Mouse (Mus musculus): ENCODE data around the gene Kat2a. TPM values are rescaled to one million over a fixed set of nuclear protein-coding genes. Genes with fewer than 3 reads are reported as not detected.

Gene Kat2a
- total and polyA plus RNA-seq, 3 experiments, result 59.6 to 143 (median 63.7) TPM

GRCm38 (mm10) chr11:100754021-100754692, 41.9 kb upstream of the Kat2a start:
- H3K4me1 ChIP-seq (ENCODE audit: control insufficient read depth in 1 of 2, insufficient read depth in 2 of 2, low read length in 2 of 2), result no peaks in the 10 kb centered on the region
- H3K4me3 ChIP-seq (ENCODE audit: control insufficient read depth in 1 of 2, insufficient read depth in 1 of 2, low read depth in 2 of 2, low read length in 2 of 2), result no peak overlapping the region
- no peaks in the 10 kb centered on the region for H3K79me2 ChIP-seq (ENCODE audit: control insufficient read depth, insufficient read depth, low read length, poor library complexity)
- DNase-seq (ENCODE audit: low read depth, low spot score), result no peak
- H3K27ac ChIP-seq (ENCODE audit: control insufficient read depth, low read depth, low read length), result no peak overlapping the region
- no peak for TF ChIP-seq MAZ (IDR thresholded peaks at IDR 0.05; ENCODE audit: low read depth, low read length)
- no peak for TF ChIP-seq MEF2A (IDR thresholded peaks at IDR 0.05; ENCODE audit: extremely low read depth, insufficient replicate concordance, low read depth, low read length, poor library complexity, severe bottlenecking)
- no peak for TF ChIP-seq POLR2AphosphoS2 (IDR thresholded peaks at IDR 0.05; ENCODE audit: low read length)
- TF ChIP-seq ZC3H11A (IDR thresholded peaks at IDR 0.05; ENCODE audit: low read depth, low read length), result no peak
- no peak for TF ChIP-seq MYB (IDR thresholded peaks at IDR 0.05; ENCODE audit: low read depth, low read length)
- TF ChIP-seq JUND (IDR thresholded peaks at IDR 0.05; ENCODE audit: low read depth, low read length), result no peak
- TF ChIP-seq USF2 (IDR thresholded peaks at IDR 0.05; ENCODE audit: borderline replicate concordance in 1 of 2, insufficient read depth in 1 of 2, low read depth in 1 of 2, low read length in 2 of 2), result no peak
- TF ChIP-seq ELF1 (IDR thresholded peaks at IDR 0.05; ENCODE audit: low read depth, low read length), result no peak
- no peak for TF ChIP-seq RCOR1 (IDR thresholded peaks at IDR 0.05; ENCODE audit: low read depth, low read length)
- TF ChIP-seq MAX (IDR thresholded peaks at IDR 0.05; ENCODE audit: low read length), result no peak
- TF ChIP-seq SIN3A (IDR thresholded peaks at IDR 0.05; ENCODE audit: low read length), result no peak
- no peak for TF ChIP-seq E2F4 (IDR thresholded peaks at IDR 0.05; ENCODE audit: borderline replicate concordance, low read depth, low read length)
- TF ChIP-seq POLR2AphosphoS5 (IDR thresholded peaks at IDR 0.05; ENCODE audit: borderline replicate concordance, low read depth, low read length), result no peak
- TF ChIP-seq CHD2 (IDR thresholded peaks at IDR 0.05; ENCODE audit: low read length), result no peak
- no peak for TF ChIP-seq SMC3 (IDR thresholded peaks at IDR 0.05; ENCODE audit: low read depth, low read length)
- TF ChIP-seq NELFE (IDR thresholded peaks at IDR 0.05; ENCODE audit: low read depth, low read length), result no peak
- TF ChIP-seq CHD1 (IDR thresholded peaks at IDR 0.05; ENCODE audit: low read depth, low read length), result no peak
- TF ChIP-seq ETS1 (IDR thresholded peaks at IDR 0.05; ENCODE audit: low read depth, low read length), result no peak
- no peak for TF ChIP-seq USF1 (IDR thresholded peaks at IDR 0.05; ENCODE audit: low read depth, low read length)
- no peaks in the 10 kb centered on the region for H3K36me3 ChIP-seq (ENCODE audit: control insufficient read depth in 1 of 2, insufficient read depth in 2 of 2, low read length in 2 of 2)
- H3K27me3 ChIP-seq (ENCODE audit: control insufficient read depth in 1 of 2, insufficient read depth in 2 of 2, low read length in 2 of 2), result no peaks in the 10 kb centered on the region
- no peaks in the 10 kb centered on the region for H3K9me3 ChIP-seq (replicated peaks; ENCODE audit: insufficient read depth, low read length)
- H3K9ac ChIP-seq (ENCODE audit: control insufficient read depth, low read depth, low read length, poor library complexity, severe bottlenecking), result no peak overlapping the region

GRCm38 (mm10) chr11:100752294-100752693, 40.0 kb upstream of the Kat2a start:
- no peaks in the 10 kb centered on the region for H3K27me3 ChIP-seq (ENCODE audit: control insufficient read depth in 1 of 2, insufficient read depth in 2 of 2, low read length in 2 of 2)
- no peak overlapping the region for H3K4me3 ChIP-seq (ENCODE audit: control insufficient read depth in 1 of 2, insufficient read depth in 1 of 2, low read depth in 2 of 2, low read length in 2 of 2)
- DNase-seq (ENCODE audit: low read depth, low spot score), result no peak
- H3K9ac ChIP-seq (ENCODE audit: control insufficient read depth, low read depth, low read length, poor library complexity, severe bottlenecking), result no peak overlapping the region
- H3K79me2 ChIP-seq (ENCODE audit: control insufficient read depth, insufficient read depth, low read length, poor library complexity), result no peaks in the 10 kb centered on the region
- H3K27ac ChIP-seq (ENCODE audit: control insufficient read depth, low read depth, low read length), result no peak overlapping the region
- peaks cover 3 to 9% of the 10 kb centered on the region in 2 experiments; a peak in 3 of 4 replicates for H3K4me1 ChIP-seq (ENCODE audit: control insufficient read depth in 1 of 2, insufficient read depth in 2 of 2, low read length in 2 of 2)
- 0 out of 4 replicates have a peak, but pooled peaks cover 0 to 5% of the 10 kb centered on the region in 2 experiments for H3K36me3 ChIP-seq (ENCODE audit: control insufficient read depth in 1 of 2, insufficient read depth in 2 of 2, low read length in 2 of 2)
- no peak for TF ChIP-seq MEF2A (IDR thresholded peaks at IDR 0.05; ENCODE audit: extremely low read depth, insufficient replicate concordance, low read depth, low read length, poor library complexity, severe bottlenecking)
- TF ChIP-seq NELFE (IDR thresholded peaks at IDR 0.05; ENCODE audit: low read depth, low read length), result no peak
- no peak for TF ChIP-seq ELF1 (IDR thresholded peaks at IDR 0.05; ENCODE audit: low read depth, low read length)
- TF ChIP-seq ZMIZ1 (IDR thresholded peaks at IDR 0.05; ENCODE audit: low read depth, low read length), result no peak
- TF ChIP-seq JUND (IDR thresholded peaks at IDR 0.05; ENCODE audit: low read depth, low read length), result no peak
- TF ChIP-seq POLR2A (IDR thresholded peaks at IDR 0.05; ENCODE audit: control insufficient read depth in 1 of 2, insufficient read depth in 1 of 2, low read depth in 1 of 2, low read length in 2 of 2, poor library complexity in 1 of 2), result no peak
- TF ChIP-seq RCOR1 (IDR thresholded peaks at IDR 0.05; ENCODE audit: low read depth, low read length), result no peak
- H3K9me3 ChIP-seq (replicated peaks; ENCODE audit: insufficient read depth, low read length), result no peaks in the 10 kb centered on the region

All from MEL (cell line).